Mouse (Mus musculus): ENCODE results near the gene Atp13a2.

DNA sequence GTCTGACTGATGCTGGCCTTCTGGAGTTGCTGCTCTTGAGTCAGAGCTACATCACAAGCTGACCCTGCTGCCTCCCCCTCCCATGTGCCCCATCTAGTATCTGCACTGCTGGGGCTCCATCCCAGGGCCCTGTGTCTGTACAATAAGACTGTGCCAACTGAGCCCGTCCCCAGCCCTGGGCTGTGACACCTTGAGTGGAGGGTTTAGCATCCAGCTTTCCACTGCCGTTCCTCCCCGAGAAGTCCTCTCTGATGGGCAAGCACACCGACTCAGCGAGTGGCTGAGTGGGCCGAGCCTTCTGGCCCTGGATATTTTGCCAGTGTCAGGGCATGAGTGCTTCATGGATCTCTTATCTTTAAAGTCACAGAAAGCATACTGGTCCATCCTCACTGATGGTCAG is 12.3 kb upstream of the Atp13a2 start:
- TF ChIP-seq CTCF (IDR thresholded peaks at IDR 0.05; ENCODE audit: low read depth) (no peak), EP300 (IDR thresholded peaks at IDR 0.05; ENCODE audit: low read depth) (no peak)

Data from liver, postnatal 0 days (tissue).